Mouse (Mus musculus) CD4-positive, CD25-positive, alpha-beta regulatory T cell (primary cell): Measurements from ENCODE around the gene Micall2. TPM values are rescaled to one million over a fixed set of nuclear protein-coding genes. Genes with fewer than 3 reads are reported as not detected.

Experiments
- polyA plus RNA-seq: library from polyadenylated mRNA; unstranded; fragments of 100-300 nt; shearing (Covaris generic); gene quantifications from one replicate; pipeline ENCODE4 v1.2.1, GENCODE M21; 2017

The Micall2 gene
- polyA plus RNA-seq = not detected

DNA sequence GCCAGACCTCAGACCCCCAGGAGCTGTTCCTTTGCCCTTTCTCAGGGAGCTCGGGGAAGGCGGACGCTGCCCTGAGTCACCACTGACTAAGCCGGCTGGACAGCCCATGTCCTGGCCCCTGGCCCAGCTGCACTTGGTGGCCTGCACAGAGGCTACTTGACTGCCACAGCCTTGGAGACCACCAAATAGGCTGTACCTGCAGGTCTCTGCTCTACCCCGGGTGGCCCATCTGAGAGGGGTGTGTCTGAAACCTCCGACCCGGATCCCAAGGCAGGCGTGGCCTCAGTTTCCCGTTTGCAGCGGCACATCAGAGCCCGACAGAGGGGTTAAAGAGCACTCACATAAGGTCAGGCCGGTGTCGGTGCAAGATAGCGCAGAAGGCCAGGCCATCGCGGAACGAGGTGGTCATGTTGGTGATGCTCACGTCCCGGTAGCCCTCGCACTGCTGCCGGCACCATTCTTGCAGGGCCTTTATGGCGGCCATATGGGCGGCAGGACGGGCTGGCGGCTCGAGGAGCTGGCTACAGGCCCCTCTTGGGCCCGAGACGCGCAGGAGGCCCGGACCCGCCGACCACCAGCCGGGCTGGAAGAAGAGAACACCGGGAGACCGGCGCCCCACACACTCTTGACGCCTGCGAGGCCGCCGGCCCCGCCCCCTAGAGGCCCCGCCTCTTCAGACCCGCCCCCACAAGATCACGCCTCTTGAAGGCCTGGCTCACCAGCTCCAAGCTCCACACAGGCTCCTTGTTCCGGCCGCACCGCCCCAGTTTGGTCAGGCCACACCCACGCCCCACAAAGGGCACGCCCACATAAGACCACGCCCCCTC is at the start of gene Micall2:
TSS of gene Micall2 (minus strand) at position 660 of the 827 bp plus-strand sequence.

GRCm38 (mm10) chr5:139775216-139775926 is 39.2 kb upstream of the Micall2 start, which contains the start of gene Ints1:
Gene Ints1 (minus strand): TSS chr5:139775674.

Other genes with a start within 250 kb of the Micall2 start
- gene Uncx, start 192.8 kb downstream of the Micall2 start, polyA plus RNA-seq = not detected
- 43.7 TPM for gene Ints1, start 39.3 kb upstream of the Micall2 start, polyA plus RNA-seq
- gene Mafk, start 55.2 kb upstream of the Micall2 start, polyA plus RNA-seq = 37.3 TPM
- 0.11 TPM for gene Tmem184a, start 83.6 kb upstream of the Micall2 start, polyA plus RNA-seq
- not detected for gene Gm26938, start 90.1 kb upstream of the Micall2 start, polyA plus RNA-seq
- 52.6 TPM for gene Psmg3, start 90.5 kb upstream of the Micall2 start, polyA plus RNA-seq
- not detected for gene Elfn1, start 171.6 kb upstream of the Micall2 start, polyA plus RNA-seq